Comparison of ENCODE assay signal across 26 mouse cellular contexts in genomic region chr5:147679316-147679715, GRCm38 (mm10). TPM values are rescaled to one million over a fixed set of nuclear protein-coding genes. Genes with fewer than 3 reads are reported as not detected.
DNase-seq lines count a peak whose midpoint lies in the region; ATAC-seq and TF ChIP-seq lines count a peak whose summit lies in the region.
"Had no signal": no experiment of that assay in that cellular context is flagged by ENCODE, and none has a peak within 500 bp of the region (broad histone marks: within the 10 kb centered on the region; RNA-seq: fewer than 3 reads in every experiment).

No protein-coding gene starts in this region.

- H3K4me1 ChIP-seq in heart, adult 2 months (ENCODE audit: control insufficient read depth, insufficient read depth, low read length), result no peaks in the 10 kb centered on the region; the same call in 1 of the 2 replicates

- no peak for TF ChIP-seq EP300 in heart, adult 2 months (IDR thresholded peaks at IDR 0.05; ENCODE audit: insufficient read depth, low read depth, low read length)

- no peak for TF ChIP-seq POLR2A in heart, adult 2 months (IDR thresholded peaks at IDR 0.05; ENCODE audit: insufficient read depth, low read depth, low read length)
- no peak for TF ChIP-seq POLR2A in brain, embryonic 14.5 days (IDR thresholded peaks at IDR 0.05; ENCODE audit: borderline replicate concordance, extremely low read depth, insufficient read depth, insufficient read length, poor library complexity, severe bottlenecking)

- ATAC-seq in megakaryocyte, adult 5-6 weeks (ENCODE audit: poor library complexity, severe bottlenecking), result no peak
- ATAC-seq: forebrain, embryonic 13.5 days; forebrain, embryonic 16.5 days; intestine, postnatal 0 days; Patski had no signal

- H3K9ac ChIP-seq in heart, adult 2 months (ENCODE audit: low read depth, low read length), result no peak overlapping the region
- H3K9ac ChIP-seq: forebrain, embryonic 13.5 days; heart, embryonic 13.5 days; hindbrain, embryonic 14.5 days had no signal

- peaks cover 4% of the 10 kb centered on the region for H3K36me3 ChIP-seq in heart, adult 2 months (ENCODE audit: control insufficient read depth, insufficient read depth, low read length)
- H3K36me3 ChIP-seq: forebrain, embryonic 10.5 days; G1E had no signal

- TF ChIP-seq CTCF in heart, adult 2 months (IDR thresholded peaks at IDR 0.05), result no peak
- TF ChIP-seq CTCF in brain, embryonic 14.5 days (IDR thresholded peaks at IDR 0.05; ENCODE audit: borderline replicate concordance, extremely low read depth, insufficient read depth, insufficient read length), result no peak

- WGBS in heart, adult 2 months, result 57% methylated on average over 12 of the region's 12 CpGs

- no peaks in the 10 kb centered on the region for H3K79me2 ChIP-seq in heart, adult 2 months (replicated peaks; ENCODE audit: control insufficient read depth, insufficient read depth, low read length)

- H3K27me3 ChIP-seq in heart, adult 2 months (ENCODE audit: control insufficient read depth, insufficient read depth, low read length), result no peaks in the 10 kb centered on the region
- H3K27me3 ChIP-seq: CH12.LX; forebrain, embryonic 13.5 days; heart, embryonic 13.5 days; Patski had no signal

- DNase-seq in cerebellum, postnatal 14 days, result peak; percentile 6 to 10
- no peak for DNase-seq in cerebellum, postnatal 4 days (ENCODE audit: low spot score in 2 of 2)
- DNase-seq in heart, adult 8-10 months (ENCODE audit: low spot score), result peak; percentile 13
- DNase-seq in heart, adult 2 months, result no peak
- DNase-seq in left cerebral cortex, postnatal 4 days, result peak; percentile 24
- no peak for DNase-seq in left cerebral cortex, adult 8-10 months (ENCODE audit: low spot score in 2 of 2)
- peak; percentile 5 for DNase-seq in brain, embryonic 14.5 days (ENCODE audit: low read depth)
- DNase-seq: adrenal gland, postnatal 10 days; adrenal gland, postnatal 36 days; B cell, adult 2 months; cerebellum, adult 11-12 months; cerebellum, adult 9-10 months; cerebellum, postnatal 36 days; gastrocnemius, postnatal 14 days; heart, postnatal 14 days; kidney, adult 2 months had no signal

- H3K27ac ChIP-seq in heart, adult 2 months, result no peak overlapping the region
- H3K27ac ChIP-seq: forebrain, embryonic 10.5 days; forebrain, embryonic 13.5 days; heart, embryonic 13.5 days; hindbrain, embryonic 14.5 days had no signal

- H3K4me3 ChIP-seq in heart, adult 2 months, result no peak overlapping the region
- H3K4me3 ChIP-seq: forebrain, embryonic 10.5 days; forebrain, embryonic 13.5 days; heart, embryonic 13.5 days had no signal

- intact Hi-C loops in heart, adult 2 months (cut with DNase I), result no loop called here
- intact Hi-C loops in left cerebral cortex, postnatal 4 days (cut with DNase I), result no loop called here

RNA-seq across cellular contexts. Expression of gene Flt1, which starts 46.5 kb away (rescaled TPM):
- total RNA-seq in heart, adult 8-10 months (2022), result 10 to 100 TPM; 69.6 to 80.3 (median 73.2) TPM
- 10 to 100 TPM; 82.1 to 88.3 TPM for total RNA-seq in heart, adult 2 months (2021)
- polyA plus RNA-seq in heart, adult 2 months (2012; rRNA removed), result 20.5 and 30.6 TPM in 2 replicates
- total RNA-seq in left cerebral cortex, postnatal 4 days (2021), result 10 to 100 TPM; 15.1 to 17.6 TPM
- total RNA-seq in left cerebral cortex, adult 8-10 months (2022), result 10 to 100 TPM; 32.9 to 40.4 (median 35.7) TPM
- polyA plus RNA-seq in brain, embryonic 14.5 days (2012; rRNA removed), result 4.5 and 8.1 TPM in 2 replicates
- 2.1 and 2.3 TPM in 2 replicates for total RNA-seq in megakaryocyte, adult 5-6 weeks (2015)
- 2.9 and 5.3 TPM in 2 replicates for total RNA-seq in megakaryocyte, adult 5-6 weeks (2017)

Comparison
In these comparisons a context has a peak if more than half of its experiments do, and no peak if none do; other contexts are left out.
1. DNase-seq: peak in cerebellum, postnatal 14 days (2 of 2), heart, adult 8-10 months (single experiment), left cerebral cortex, postnatal 4 days (single experiment) and brain, embryonic 14.5 days (single experiment); none in cerebellum, postnatal 4 days (0 of 2), heart, adult 2 months (0 of 2) and left cerebral cortex, adult 8-10 months (0 of 2).